Mouse (Mus musculus) midbrain, embryonic 12.5 days (tissue): Measurements from ENCODE around the gene Ccnd2. TPM values are rescaled to one million over a fixed set of nuclear protein-coding genes. Genes with fewer than 3 reads are reported as not detected.

Source experiments
- ATAC-seq: fragments of 200-750 bp; cut with Nextera tagmentation; 2 replicates; pipeline ENCODE4 v1.8.0; 2017; ENCODE audit warnings: low read depth, moderate TSS enrichment, moderate library complexity; ENCODE audit not compliant: low FRiP score
- H3K27ac ChIP-seq: fragments of 300-500 bp; sonication (generic); replicated peaks from 2 replicates; pipeline ENCODE4 v1.5.1; 2016; ENCODE audit warnings: mild to moderate bottlenecking
- H3K27me3 ChIP-seq: fragments of 300-500 bp; sonication (generic); 2 replicates; pipeline ENCODE4 v1.6.1; 2016; ENCODE audit warnings: mild to moderate bottlenecking
- H3K36me3 ChIP-seq: fragments of 300-500 bp; sonication (generic); 2 replicates; pipeline ENCODE4 v1.6.1; 2016
- H3K4me1 ChIP-seq: fragments of 300-500 bp; sonication (generic); 2 replicates; pipeline ENCODE4 v1.6.1; 2016
- H3K4me2 ChIP-seq: fragments of 300-500 bp; sonication (generic); replicated peaks from 2 replicates; pipeline ENCODE4 v1.6.1; 2016; ENCODE audit warnings: mild to moderate bottlenecking, moderate library complexity
- H3K4me3 ChIP-seq: fragments of 300-500 bp; sonication (generic); 2 replicates; pipeline ENCODE4 v1.5.1; 2016; ENCODE audit warnings: mild to moderate bottlenecking
- H3K9ac ChIP-seq: fragments of 300-500 bp; sonication (generic); replicated peaks from 2 replicates; pipeline ENCODE4 v1.6.1; 2016; ENCODE audit warnings: mild to moderate bottlenecking, moderate library complexity
- H3K9me3 ChIP-seq: fragments of 300-500 bp; sonication (generic); 2 replicates; pipeline ENCODE4 v1.6.1; 2016; ENCODE audit warnings: mild to moderate bottlenecking
- WGBS: fragments of 180-500 bp; shearing (Covaris S2); methylation state at CpG from one replicate; pipeline ENCODE4 v1.1.7; 2016; 5-methylcytosine and 5-hydroxymethylcytosine counted together
- polyA plus RNA-seq: library from polyadenylated mRNA; unstranded; fragments of >200 nt; fragmentation: Nextera tagmentation; extraction: Ambion mirVana; gene quantifications from 2 replicates; pipeline ENCODE4 v1.2.1, GENCODE M21; 2016

Gene Ccnd2
- polyA plus RNA-seq, result 1,089 and 1,182 TPM in 2 replicates

DNA sequence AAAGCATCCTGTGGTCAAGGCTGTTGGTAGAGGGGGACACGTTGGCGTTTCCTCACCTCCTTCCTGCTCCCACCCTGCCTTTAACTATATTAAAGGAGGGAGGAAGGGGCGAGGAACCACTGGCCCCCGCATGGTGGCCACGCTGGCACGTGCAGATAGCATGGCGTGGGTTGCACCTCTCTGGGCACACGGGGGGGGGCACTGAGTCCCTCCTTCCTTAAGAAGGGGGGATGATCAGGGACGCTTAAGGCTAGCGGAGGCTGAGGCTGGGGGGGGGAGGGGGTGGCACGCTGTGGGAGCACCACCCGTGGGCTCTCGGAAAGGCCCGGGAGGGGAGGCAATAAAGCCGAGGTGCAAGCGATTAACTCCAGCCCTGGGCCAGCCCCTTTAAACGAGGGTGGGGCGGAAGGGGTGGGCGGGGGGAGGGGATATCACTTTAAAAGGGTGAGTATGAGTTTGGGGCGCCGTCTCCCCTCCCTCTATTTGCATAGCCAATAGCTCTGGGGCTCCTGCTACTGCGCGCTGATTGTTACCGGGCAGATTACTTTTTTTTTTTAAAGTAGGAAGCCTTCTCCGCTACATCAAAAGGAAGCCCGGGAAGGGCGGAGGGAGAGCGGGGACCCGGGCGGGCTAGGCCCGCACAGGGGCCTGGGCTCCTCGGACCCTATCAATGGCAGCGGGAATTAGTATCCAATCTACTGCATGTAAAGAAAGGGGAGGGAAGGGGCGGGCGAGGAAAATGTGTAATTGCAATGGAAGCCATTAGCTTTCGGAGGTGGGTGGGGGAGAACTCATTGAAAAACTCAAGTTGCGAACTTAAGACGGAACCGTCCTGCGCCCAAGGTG is at the start of gene Ccnd2:
TSS of gene Ccnd2 (minus strand) at position 88 of the 846 bp plus-strand sequence.
- Histone ChIP-seq H3K4me1 (peaks cover 62% of the 10 kb centered on the region), H3K27me3 (peaks cover 52% of the 10 kb centered on the region), H3K27ac (peak within 1 kb of the TSS; percentile 78), H3K4me2 (peak within 1 kb of the TSS; percentile 92), H3K9me3 (no peaks in the 10 kb centered on the region), H3K4me3 (peak within 1 kb of the TSS; percentile 75), H3K36me3 (no peaks in the 10 kb centered on the region), H3K9ac (peak within 1 kb of the TSS; percentile 45)
- ATAC-seq, result peak; percentile 44
- WGBS, result 1% methylated on average over 40 of the region's 40 CpGs

DNA sequence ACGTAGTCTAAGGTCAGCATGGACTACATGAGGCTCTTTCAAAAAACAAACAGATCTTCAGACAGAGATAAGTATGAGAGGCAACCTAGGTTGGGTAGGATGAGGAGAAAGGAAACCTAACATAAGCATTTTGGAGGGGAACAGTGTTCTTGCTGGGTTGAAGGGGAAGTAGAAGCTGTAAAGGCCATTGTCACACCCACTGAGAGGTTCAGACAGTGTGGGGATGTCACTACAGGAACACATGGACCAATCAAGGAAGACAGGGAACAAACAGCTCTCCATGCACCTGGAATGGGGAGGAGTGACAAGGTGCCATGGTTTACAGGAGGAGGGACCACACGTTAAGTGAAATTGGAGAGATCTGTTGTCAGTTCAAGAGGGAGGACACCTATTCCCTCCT is 45.0 kb upstream of the Ccnd2 start:
- no peak for ATAC-seq
- Histone ChIP-seq H3K9ac (no peak overlapping the region), H3K36me3 (no peaks in the 10 kb centered on the region), H3K9me3 (no peaks in the 10 kb centered on the region), H3K4me1 (no peaks in the 10 kb centered on the region), H3K27me3 (no peaks in the 10 kb centered on the region), H3K27ac (no peak overlapping the region), H3K4me2 (no peak overlapping the region), H3K4me3 (no peak overlapping the region)
- WGBS, result 84% methylated on average over 2 of the region's 2 CpGs

DNA sequence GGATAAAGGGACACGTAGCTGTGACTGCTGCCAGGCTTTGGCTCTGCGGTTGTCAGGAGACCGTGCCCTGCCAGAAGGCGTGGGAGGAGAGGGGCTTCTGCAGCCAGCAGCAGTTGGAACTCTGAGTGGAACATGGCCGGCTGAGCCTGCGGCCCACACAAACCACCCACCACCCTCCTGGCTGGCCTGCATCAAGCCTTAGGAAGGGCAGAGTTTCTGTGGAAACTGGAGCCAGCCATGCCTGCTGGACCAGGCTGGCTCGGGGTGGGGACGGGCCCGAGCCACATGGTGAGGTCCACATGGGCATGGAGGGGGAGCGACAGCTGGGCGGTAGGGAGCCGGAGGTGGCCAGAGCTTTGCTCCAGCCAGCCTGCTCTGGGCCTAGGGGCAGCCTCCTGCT is 29.3 kb upstream of the Ccnd2 start:
- H3K9ac ChIP-seq, result no peak overlapping the region
- H3K4me3 ChIP-seq, result no peak overlapping the region
- no peaks in the 10 kb centered on the region for H3K27me3 ChIP-seq
- ATAC-seq, result no peak
- H3K9me3 ChIP-seq, result no peaks in the 10 kb centered on the region
- no peaks in the 10 kb centered on the region for H3K36me3 ChIP-seq
- H3K4me1 ChIP-seq, result peaks cover 28% of the 10 kb centered on the region
- WGBS, result 81% methylated on average over 12 of the region's 12 CpGs
- H3K27ac ChIP-seq, result no peak overlapping the region
- no peak overlapping the region for H3K4me2 ChIP-seq

DNA sequence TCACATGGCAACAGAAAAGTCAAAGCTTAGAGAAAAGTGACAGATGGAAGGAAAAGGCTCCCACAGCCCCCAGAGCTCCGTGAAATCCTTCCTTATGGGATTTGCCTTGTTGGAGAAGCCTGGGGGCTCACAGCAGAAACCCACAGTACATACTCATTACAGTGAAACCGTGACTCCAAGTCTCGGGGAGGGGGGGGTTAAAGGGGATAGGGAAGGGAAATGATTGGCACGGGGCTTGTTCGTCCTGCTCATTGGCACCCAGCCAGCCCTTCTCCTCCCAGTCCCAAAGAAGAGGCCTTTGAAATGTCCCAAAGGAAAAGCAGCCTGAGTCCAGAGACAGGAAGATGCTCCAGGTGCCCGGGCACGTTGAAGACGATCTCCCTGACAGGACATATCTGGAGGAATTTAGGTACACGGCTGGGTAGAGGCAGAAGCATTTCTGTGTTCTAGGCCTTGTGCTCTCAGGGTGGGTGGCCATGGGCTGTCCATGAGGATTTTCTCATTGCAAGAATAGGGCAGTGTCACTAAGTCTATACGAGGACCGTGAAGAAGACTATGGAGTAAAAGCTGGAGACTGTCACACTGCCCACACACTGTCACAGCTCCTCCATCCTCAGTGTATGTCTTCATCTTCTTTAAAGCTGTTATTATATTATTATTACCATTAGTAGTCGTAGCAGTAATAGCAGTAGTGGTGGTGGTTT is 27.2 kb upstream of the Ccnd2 start:
- H3K27ac ChIP-seq, result no peak overlapping the region
- no peaks in the 10 kb centered on the region for H3K36me3 ChIP-seq
- H3K9ac ChIP-seq, result no peak overlapping the region
- no peak overlapping the region for H3K4me3 ChIP-seq
- 50% methylated on average over 12 of the region's 12 CpGs for WGBS
- peaks cover 22% of the 10 kb centered on the region for H3K4me1 ChIP-seq
- peak; percentile 78 for ATAC-seq
- no peak overlapping the region for H3K4me2 ChIP-seq
- no peaks in the 10 kb centered on the region for H3K9me3 ChIP-seq
- H3K27me3 ChIP-seq, result no peaks in the 10 kb centered on the region

DNA sequence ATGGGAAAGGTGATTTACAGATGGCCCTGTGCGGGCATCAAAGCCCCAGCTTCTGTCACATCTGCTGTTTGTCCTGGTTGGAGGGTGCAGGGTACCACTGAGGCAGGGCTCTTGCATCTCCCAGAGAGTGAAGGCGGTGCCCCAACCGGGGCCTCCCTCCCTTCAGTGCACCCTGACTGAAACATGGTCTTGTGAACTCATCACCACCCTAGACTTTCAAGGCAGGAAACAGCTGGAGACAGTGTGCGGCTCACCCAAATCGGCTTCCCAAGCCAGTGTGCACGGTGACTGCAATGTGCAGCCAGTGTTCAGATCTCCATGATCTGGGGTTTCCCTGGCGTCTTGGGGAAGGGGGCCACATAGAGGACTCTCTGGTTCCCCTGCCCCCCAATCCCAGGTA is 26.0 kb upstream of the Ccnd2 start:
- no peak overlapping the region for H3K4me3 ChIP-seq
- 0 out of 2 replicates have a peak overlapping the region, but pooled peaks have one; percentile 30 for H3K27ac ChIP-seq
- 84% methylated on average over 7 of the region's 7 CpGs for WGBS
- H3K27me3 ChIP-seq, result no peaks in the 10 kb centered on the region
- H3K4me1 ChIP-seq, result peaks cover 22% of the 10 kb centered on the region
- H3K9me3 ChIP-seq, result no peaks in the 10 kb centered on the region
- ATAC-seq, result no peak
- no peak overlapping the region for H3K9ac ChIP-seq
- no peak overlapping the region for H3K4me2 ChIP-seq
- H3K36me3 ChIP-seq, result no peaks in the 10 kb centered on the region

DNA sequence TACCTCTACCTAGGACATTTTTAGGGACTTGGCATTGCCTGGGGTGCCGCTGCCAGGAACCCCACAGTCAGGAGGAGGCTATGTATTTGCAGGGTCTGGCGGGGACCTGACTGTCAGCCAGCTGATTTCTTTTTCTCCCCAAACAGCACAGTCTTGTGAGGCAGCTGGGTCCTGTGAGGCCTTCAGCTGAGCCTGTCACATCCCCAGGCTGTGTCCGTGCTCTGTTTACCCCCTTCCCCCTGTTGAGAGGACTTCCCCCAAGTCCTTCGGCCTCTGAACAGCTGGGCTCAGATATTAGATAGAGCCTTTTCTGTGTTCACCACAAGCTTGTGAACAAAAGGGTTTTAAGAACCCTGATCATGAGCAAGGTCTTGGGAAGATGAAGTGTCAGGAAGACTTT is 25.4 kb upstream of the Ccnd2 start:
- H3K4me3 ChIP-seq, result no peak overlapping the region
- ATAC-seq, result no peak
- peaks cover 22% of the 10 kb centered on the region for H3K4me1 ChIP-seq
- H3K4me2 ChIP-seq, result no peak overlapping the region
- 40% methylated on average over 4 of the region's 4 CpGs for WGBS
- no peaks in the 10 kb centered on the region for H3K27me3 ChIP-seq
- H3K36me3 ChIP-seq, result no peaks in the 10 kb centered on the region
- no peaks in the 10 kb centered on the region for H3K9me3 ChIP-seq
- no peak overlapping the region for H3K9ac ChIP-seq
- 0 out of 2 replicates have a peak overlapping the region, but pooled peaks have one; percentile 30 for H3K27ac ChIP-seq

DNA sequence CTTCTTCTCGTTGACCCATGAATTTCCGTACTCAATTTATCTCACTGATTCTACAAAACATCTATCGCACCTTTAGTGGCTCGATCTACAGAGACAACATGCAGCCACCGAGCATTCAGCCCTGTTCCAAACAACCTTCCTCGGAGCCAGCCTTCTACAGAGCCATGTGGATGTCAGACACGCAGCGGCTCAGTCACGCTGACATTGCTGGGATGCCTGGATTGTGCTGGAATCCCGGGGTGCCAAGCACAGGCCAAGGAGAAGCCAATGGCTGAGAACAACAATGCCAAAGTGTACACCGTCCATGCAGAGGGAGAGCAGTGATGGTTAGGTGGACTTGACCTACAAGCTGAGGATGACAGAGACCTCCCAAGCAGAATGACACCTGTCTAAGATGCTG is 20.5 kb upstream of the Ccnd2 start:
- no peaks in the 10 kb centered on the region for H3K36me3 ChIP-seq
- no peaks in the 10 kb centered on the region for H3K9me3 ChIP-seq
- H3K27me3 ChIP-seq, result no peaks in the 10 kb centered on the region
- 85% methylated on average over 11 of the region's 11 CpGs for WGBS
- H3K9ac ChIP-seq, result no peak overlapping the region
- ATAC-seq, result no peak
- H3K27ac ChIP-seq, result no peak overlapping the region
- no peak overlapping the region for H3K4me2 ChIP-seq
- no peak overlapping the region for H3K4me3 ChIP-seq
- H3K4me1 ChIP-seq, result peaks cover 6% of the 10 kb centered on the region

DNA sequence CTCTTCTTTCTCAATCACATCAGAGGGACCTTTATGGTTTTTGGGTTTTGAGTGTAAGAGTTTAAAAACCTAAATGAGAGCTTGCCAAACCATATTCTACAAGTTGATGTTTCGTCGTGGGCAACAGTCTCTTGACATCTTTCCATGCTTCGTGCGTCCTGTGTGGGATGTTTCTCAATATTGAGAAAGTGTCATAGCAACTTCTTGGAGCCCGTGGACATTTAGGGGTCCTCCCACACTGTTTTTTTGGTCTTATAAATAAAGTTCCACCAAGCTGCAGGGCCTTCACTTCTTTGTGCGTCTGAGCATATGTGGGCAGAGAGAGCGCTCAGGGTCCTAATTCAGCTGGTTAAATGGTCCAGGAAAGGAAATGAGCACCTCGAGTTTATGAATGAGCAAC is 18.7 kb upstream of the Ccnd2 start:
- H3K27me3 ChIP-seq, result no peaks in the 10 kb centered on the region
- H3K4me3 ChIP-seq, result no peak overlapping the region
- no peak overlapping the region for H3K4me2 ChIP-seq
- H3K9ac ChIP-seq, result no peak overlapping the region
- H3K36me3 ChIP-seq, result no peaks in the 10 kb centered on the region
- no peaks in the 10 kb centered on the region for H3K4me1 ChIP-seq
- no peak for ATAC-seq
- H3K9me3 ChIP-seq, result no peaks in the 10 kb centered on the region
- WGBS, result 92% methylated on average over 8 of the region's 8 CpGs
- no peak overlapping the region for H3K27ac ChIP-seq

DNA sequence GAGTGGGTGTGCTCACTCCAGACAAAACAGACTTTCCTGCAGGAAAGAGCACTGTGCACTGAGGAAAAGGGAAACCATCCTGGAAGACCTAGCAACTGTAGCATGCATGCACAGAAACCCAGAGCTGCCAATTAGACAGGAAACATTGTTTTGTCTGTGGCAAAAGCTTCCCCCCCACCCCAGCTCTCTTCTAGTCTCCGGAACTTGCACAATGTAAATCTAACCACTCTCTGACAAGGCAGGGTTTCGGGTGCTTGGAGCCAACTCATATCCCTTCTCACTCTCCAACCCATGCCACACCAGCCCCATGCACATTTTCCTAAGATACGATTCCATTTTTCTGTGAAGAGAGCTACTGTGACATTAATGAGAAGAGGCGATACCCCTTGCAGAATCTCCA is 13.7 kb upstream of the Ccnd2 start:
- H3K4me1 ChIP-seq, result no peaks in the 10 kb centered on the region
- ATAC-seq, result no peak
- no peak overlapping the region for H3K4me3 ChIP-seq
- WGBS, result 89% methylated on average over 4 of the region's 4 CpGs
- H3K27ac ChIP-seq, result no peak overlapping the region
- H3K9ac ChIP-seq, result no peak overlapping the region
- no peak overlapping the region for H3K4me2 ChIP-seq
- no peaks in the 10 kb centered on the region for H3K9me3 ChIP-seq
- H3K27me3 ChIP-seq, result peaks cover 5% of the 10 kb centered on the region; the same call in 1 of the 2 replicates
- no peaks in the 10 kb centered on the region for H3K36me3 ChIP-seq

DNA sequence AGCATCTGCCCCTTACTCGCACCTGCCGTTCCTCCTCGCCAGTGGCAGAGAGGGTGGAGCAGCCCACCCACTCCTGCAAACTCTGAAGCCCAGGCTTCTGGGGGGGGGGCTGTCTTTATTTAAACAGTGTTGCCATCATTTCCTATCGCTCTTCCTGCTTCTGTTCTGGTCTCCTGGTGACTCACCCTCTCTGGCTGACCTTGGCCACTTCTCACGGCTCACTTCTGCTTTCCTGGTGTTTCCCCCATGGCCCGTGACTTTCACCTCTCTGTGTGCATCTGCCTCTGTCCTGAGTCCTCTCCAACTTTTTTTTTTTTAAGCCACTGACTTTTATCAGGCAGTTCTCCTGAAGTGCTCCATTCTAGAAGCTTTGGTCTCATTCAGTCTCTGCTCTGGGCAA is 10.8 kb upstream of the Ccnd2 start:
- Histone ChIP-seq H3K4me3 (no peak overlapping the region), H3K36me3 (no peaks in the 10 kb centered on the region), H3K27me3 (peaks cover 6% of the 10 kb centered on the region), H3K4me2 (no peak overlapping the region), H3K4me1 (no peaks in the 10 kb centered on the region), H3K9ac (no peak overlapping the region), H3K27ac (no peak overlapping the region), H3K9me3 (no peaks in the 10 kb centered on the region)
- 74% methylated on average over 6 of the region's 6 CpGs for WGBS
- no peak for ATAC-seq

DNA sequence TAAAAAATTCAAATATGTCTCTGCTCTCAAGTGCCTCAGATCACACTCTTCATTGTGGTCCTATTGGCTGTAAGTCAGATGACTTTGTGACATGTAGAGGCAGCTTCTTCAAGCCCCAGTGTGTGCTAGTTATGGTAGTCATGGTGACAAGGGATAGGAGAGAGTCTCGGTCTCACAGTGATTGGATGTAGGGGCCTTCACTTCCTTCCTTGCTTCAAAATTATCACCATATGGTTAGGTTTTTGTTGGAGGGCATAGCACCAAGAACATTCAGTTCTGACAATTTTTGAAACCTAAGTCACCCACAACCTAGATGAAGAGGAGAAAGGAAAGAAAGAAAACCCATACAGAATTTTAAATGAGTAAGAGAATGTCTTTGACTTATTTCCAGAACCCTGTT is 5.3 kb upstream of the Ccnd2 start:
- H3K27me3 ChIP-seq, result peaks cover 47% of the 10 kb centered on the region
- no peaks in the 10 kb centered on the region for H3K36me3 ChIP-seq
- H3K4me2 ChIP-seq, result no peak overlapping the region
- WGBS, result 57% methylated on average over 1 of the region's 1 CpGs
- no peak for ATAC-seq
- H3K9ac ChIP-seq, result no peak overlapping the region
- H3K4me3 ChIP-seq, result no peak overlapping the region
- H3K27ac ChIP-seq, result no peak overlapping the region
- H3K4me1 ChIP-seq, result peaks cover 34% of the 10 kb centered on the region
- no peaks in the 10 kb centered on the region for H3K9me3 ChIP-seq

DNA sequence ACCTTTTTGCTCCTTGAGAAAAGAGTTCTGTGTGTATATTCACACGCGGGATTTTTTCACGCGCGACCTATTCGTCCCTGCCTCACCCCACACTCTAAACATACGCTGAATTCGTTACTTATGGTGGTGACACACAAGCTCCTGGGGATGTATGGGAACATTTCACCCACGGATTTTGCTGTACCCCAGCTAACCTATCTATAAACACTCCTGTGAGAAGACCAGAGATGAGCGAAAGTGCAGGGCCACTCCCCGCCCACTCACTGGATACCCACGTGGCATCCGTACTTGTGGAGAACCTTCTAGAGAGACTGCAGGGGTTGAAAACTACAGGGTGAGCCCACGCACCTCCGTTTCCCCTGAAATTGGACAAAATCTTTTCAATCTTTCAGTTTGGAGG is 3.5 kb upstream of the Ccnd2 start:
- Histone ChIP-seq H3K4me1 (peaks cover 47% of the 10 kb centered on the region), H3K9me3 (no peaks in the 10 kb centered on the region), H3K9ac (peak overlapping the region; percentile 55), H3K27me3 (peaks cover 55% of the 10 kb centered on the region), H3K36me3 (no peaks in the 10 kb centered on the region), H3K27ac (no peak overlapping the region), H3K4me3 (peak overlapping the region; percentile 75), H3K4me2 (peak overlapping the region; percentile 92)
- ATAC-seq, result no peak
- 1% methylated on average over 15 of the region's 15 CpGs for WGBS
